Comparison of ENCODE assay signal across 8 mouse cellular contexts in genomic region chr12:27342691-27343605, GRCm38 (mm10). TPM values are rescaled to one million over a fixed set of nuclear protein-coding genes. Genes with fewer than 3 reads are reported as not detected.
A peak's percentile ranks its signal among the peaks of the same experiment; 100 is the strongest.
DNase-seq lines count a peak whose midpoint lies in the region; ATAC-seq and TF ChIP-seq lines count a peak whose summit lies in the region.

No protein-coding gene starts in this region.

- no peaks in the 10 kb centered on the region for H3K27me3 ChIP-seq in forebrain, embryonic 11.5 days (ENCODE audit: control insufficient read depth, insufficient read depth, low read length)
- no peaks in the 10 kb centered on the region for H3K27me3 ChIP-seq in heart, embryonic 16.5 days (ENCODE audit: control insufficient read depth, insufficient read depth, low read length)
- H3K27me3 ChIP-seq in liver, adult 2 months (ENCODE audit: control insufficient read depth, insufficient read depth, low read length) = peaks cover 17% of the 10 kb centered on the region

- peak overlapping the region; percentile 100 for H3K4me3 ChIP-seq in forebrain, embryonic 11.5 days (ENCODE audit: low read depth, low read length)
- peak overlapping the region; percentile 72 for H3K4me3 ChIP-seq in heart, embryonic 16.5 days (ENCODE audit: low read length)
- peak overlapping the region; percentile 33; the same call in 1 of the 2 replicates for H3K4me3 ChIP-seq in liver, adult 2 months (ENCODE audit: insufficient read depth, low read depth, low read length)

- no peak for TF ChIP-seq POLR2A in liver, adult 2 months (IDR thresholded peaks at IDR 0.05; ENCODE audit: extremely low read depth, insufficient read depth, low read length)

- H3K36me3 ChIP-seq in forebrain, embryonic 11.5 days (ENCODE audit: control insufficient read depth, insufficient read depth, low read length) = no peaks in the 10 kb centered on the region
- no peaks in the 10 kb centered on the region for H3K36me3 ChIP-seq in heart, embryonic 16.5 days (ENCODE audit: control insufficient read depth, insufficient read depth)
- H3K36me3 ChIP-seq in liver, adult 2 months (ENCODE audit: control insufficient read depth, insufficient read depth, low read length) = no peaks in the 10 kb centered on the region

- peak overlapping the region; percentile 100 for H3K27ac ChIP-seq in forebrain, embryonic 11.5 days (ENCODE audit: low read depth, low read length)
- peak overlapping the region; percentile 94 for H3K27ac ChIP-seq in heart, embryonic 16.5 days (ENCODE audit: low read length)
- no peak overlapping the region for H3K27ac ChIP-seq in liver, adult 2 months (replicated peaks; ENCODE audit: insufficient read depth, low read depth, low read length)

- TF ChIP-seq CTCF in liver, adult 2 months (IDR thresholded peaks at IDR 0.05; ENCODE audit: low read depth, low read length) = peak; percentile 45

- peak; percentile 57 for DNase-seq in adrenal gland, adult 2 months
- DNase-seq in adrenal gland, adult 18-20 months (ENCODE audit: low spot score in 2 of 2) = no peak
- DNase-seq in forebrain, embryonic 11.5 days (ENCODE audit: low spot score) = peak; percentile 98
- DNase-seq in kidney, postnatal 25 days = peak; percentile 80 to 82
- no peak for DNase-seq in liver, adult 2 months (ENCODE audit: extremely low read depth, low read depth, low spot score)
- DNase-seq in neural tube, embryonic 10.5 days (ENCODE audit: extremely low spot score, low spot score) = peak; percentile 91
- peak; percentile 88 for DNase-seq in testis, postnatal 14 days (ENCODE audit: low spot score)

- under 1% methylated on average over 79 of the region's 83 CpGs for WGBS in forebrain, embryonic 11.5 days
- WGBS in heart, embryonic 16.5 days = under 1% methylated on average over 82 of the region's 83 CpGs
- WGBS in liver, adult 2 months = 2% methylated on average over 83 of the region's 83 CpGs

- H3K4me2 ChIP-seq in forebrain, embryonic 11.5 days (ENCODE audit: low read depth, low read length, severe bottlenecking) = peak overlapping the region; percentile 67
- peak overlapping the region; percentile 75 for H3K4me2 ChIP-seq in heart, embryonic 16.5 days (ENCODE audit: low read depth, low read length)

- 0 out of 2 replicates have a peak, but pooled peaks cover 2% of the 10 kb centered on the region for H3K4me1 ChIP-seq in forebrain, embryonic 11.5 days (replicated peaks; ENCODE audit: control insufficient read depth, insufficient read depth, low read length)
- no peaks in the 10 kb centered on the region for H3K4me1 ChIP-seq in heart, embryonic 16.5 days (ENCODE audit: control insufficient read depth, insufficient read depth, low read length)
- H3K4me1 ChIP-seq in liver, adult 2 months (ENCODE audit: control insufficient read depth, insufficient read depth, low read length) = no peaks in the 10 kb centered on the region; the same call in 1 of the 2 replicates

- peak overlapping the region; percentile 100 for H3K9ac ChIP-seq in forebrain, embryonic 11.5 days (ENCODE audit: low read length)
- H3K9ac ChIP-seq in heart, embryonic 16.5 days (ENCODE audit: low read length) = peak overlapping the region; percentile 81
- no peak overlapping the region for H3K9ac ChIP-seq in liver, adult 2 months (ENCODE audit: low read depth, low read length)

- ATAC-seq in forebrain, embryonic 11.5 days (replicated peaks; ENCODE audit: low FRiP score) = peak; percentile 92
- ATAC-seq in heart, embryonic 16.5 days (replicated peaks; ENCODE audit: extremely low read depth, insufficient read depth, low FRiP score) = peak; percentile 94

- no peaks in the 10 kb centered on the region for H3K79me2 ChIP-seq in liver, adult 2 months (ENCODE audit: control insufficient read depth, insufficient read depth, low read length)

- H3K9me3 ChIP-seq in forebrain, embryonic 11.5 days (ENCODE audit: control insufficient read depth, low read length) = no peaks in the 10 kb centered on the region
- no peaks in the 10 kb centered on the region for H3K9me3 ChIP-seq in heart, embryonic 16.5 days (replicated peaks; ENCODE audit: control insufficient read depth, low read length)

RNA-seq across cellular contexts. Expression of gene Sox11, which starts 0.6 kb away (rescaled TPM):
- under 1 TPM in 1 of 2 experiments, not detected in 1; 0.10 TPM for total RNA-seq in adrenal gland, adult 2 months (2021)
- polyA plus RNA-seq in adrenal gland, adult 2 months (2012; rRNA removed) = 0.10 and 0.16 TPM in 2 replicates
- under 1 TPM; 0.06 to 0.10 TPM for total RNA-seq in adrenal gland, adult 18-20 months (2021)
- polyA plus RNA-seq in forebrain, embryonic 11.5 days (2014; fragmentation: Nextera tagmentation; extraction: Ambion mirVana) = 568 and 596 TPM in 2 replicates
- 11.7 and 12.1 TPM in 2 replicates for polyA plus RNA-seq in heart, embryonic 16.5 days (2015; fragmentation: Nextera tagmentation; extraction: Ambion mirVana)
- total RNA-seq in liver, adult 2 months (2014; rRNA removed) = 0.07 TPM in 1 of 2 replicates, not detected in the other
- 0.01 TPM in 1 of 2 replicates, not detected in the other for polyA plus RNA-seq in liver, adult 2 months (2012; rRNA removed)

Comparison
In these comparisons a context has a peak if more than half of its experiments do, and no peak if none do; other contexts are left out.
1. DNase-seq: peak in adrenal gland, adult 2 months (single experiment), forebrain, embryonic 11.5 days (single experiment), kidney, postnatal 25 days (2 of 2), neural tube, embryonic 10.5 days (single experiment) and testis, postnatal 14 days (single experiment); none in adrenal gland, adult 18-20 months (0 of 2) and liver, adult 2 months (single experiment).
2. H3K4me3 ChIP-seq: peak in every context shown above with its lines; median percentile 100 in forebrain, embryonic 11.5 days; 72 in heart, embryonic 16.5 days; 33 in liver, adult 2 months.
3. RNA of gene Sox11, which starts 0.6 kb away (polyA plus RNA-seq): 568 to 596 TPM in forebrain, embryonic 11.5 days; 11.7 to 12.1 TPM in heart, embryonic 16.5 days, 0.10 to 0.16 TPM in adrenal gland, adult 2 months and 0.01 TPM in liver, adult 2 months; every median in the first group is over 10 times any median in the second.